Mouse (Mus musculus): ENCODE data around the gene Gm28048.
A peak's percentile ranks its signal among the peaks of the same experiment; 100 is the strongest.

Gm28048 gene

GRCm38 (mm10) chr11:22813921-22814704 is 167.8 kb downstream of the Gm28048 start:
- peak; percentile 36; the same call in 1 of the 2 replicates for TF ChIP-seq GATA4 (IDR thresholded peaks at IDR 0.05; ENCODE audit: insufficient replicate concordance, low read length)

GRCm38 (mm10) chr11:22813427-22813826 is 168.5 kb downstream of the Gm28048 start:
- TF ChIP-seq GATA4 (IDR thresholded peaks at IDR 0.05; ENCODE audit: insufficient replicate concordance, low read length): no peak

GRCm38 (mm10) chr11:22811413-22811812 is 170.5 kb downstream of the Gm28048 start:
- no peak for TF ChIP-seq GATA4 (IDR thresholded peaks at IDR 0.05; ENCODE audit: insufficient replicate concordance, low read length)

GRCm38 (mm10) chr11:22809465-22810096 is 172.3 kb downstream of the Gm28048 start:
- no peak for TF ChIP-seq GATA4 (IDR thresholded peaks at IDR 0.05; ENCODE audit: insufficient replicate concordance, low read length)

GRCm38 (mm10) chr11:22808040-22808439 is 173.8 kb downstream of the Gm28048 start:
- TF ChIP-seq GATA4 (IDR thresholded peaks at IDR 0.05; ENCODE audit: insufficient replicate concordance, low read length): no peak

GRCm38 (mm10) chr11:22805171-22805570 is 176.7 kb downstream of the Gm28048 start:
- no peak for TF ChIP-seq GATA4 (IDR thresholded peaks at IDR 0.05; ENCODE audit: insufficient replicate concordance, low read length)

- no peak for TF ChIP-seq GATA4 (IDR thresholded peaks at IDR 0.05; ENCODE audit: insufficient replicate concordance, low read length)
Observed at GRCm38 (mm10) chr11:22799987-22800424, 181.9 kb downstream of the Gm28048 start.

GRCm38 (mm10) chr11:22798916-22799315 is 183.0 kb downstream of the Gm28048 start:
- no peak for TF ChIP-seq GATA4 (IDR thresholded peaks at IDR 0.05; ENCODE audit: insufficient replicate concordance, low read length)

- no peak for TF ChIP-seq GATA4 (IDR thresholded peaks at IDR 0.05; ENCODE audit: insufficient replicate concordance, low read length)
Observed at GRCm38 (mm10) chr11:22794734-22795133, 187.2 kb downstream of the Gm28048 start.

GRCm38 (mm10) chr11:22793881-22794203 is 188.0 kb downstream of the Gm28048 start:
- no peak for TF ChIP-seq GATA4 (IDR thresholded peaks at IDR 0.05; ENCODE audit: insufficient replicate concordance, low read length)

- no peak for TF ChIP-seq GATA4 (IDR thresholded peaks at IDR 0.05; ENCODE audit: insufficient replicate concordance, low read length)
Observed at GRCm38 (mm10) chr11:22793176-22793880, 188.6 kb downstream of the Gm28048 start.

- TF ChIP-seq GATA4 (IDR thresholded peaks at IDR 0.05; ENCODE audit: insufficient replicate concordance, low read length): no peak
Observed at GRCm38 (mm10) chr11:22792149-22792548, 189.7 kb downstream of the Gm28048 start.

- TF ChIP-seq GATA4 (IDR thresholded peaks at IDR 0.05; ENCODE audit: insufficient replicate concordance, low read length): no peak
Observed at GRCm38 (mm10) chr11:22791726-22792125, 190.2 kb downstream of the Gm28048 start.

GRCm38 (mm10) chr11:22787833-22788232 is 194.1 kb downstream of the Gm28048 start:
- TF ChIP-seq GATA4 (IDR thresholded peaks at IDR 0.05; ENCODE audit: insufficient replicate concordance, low read length): no peak

Measured in liver, adult (tissue).